8 mouse cellular contexts compared by ENCODE assay signal in the genomic region with DNA sequence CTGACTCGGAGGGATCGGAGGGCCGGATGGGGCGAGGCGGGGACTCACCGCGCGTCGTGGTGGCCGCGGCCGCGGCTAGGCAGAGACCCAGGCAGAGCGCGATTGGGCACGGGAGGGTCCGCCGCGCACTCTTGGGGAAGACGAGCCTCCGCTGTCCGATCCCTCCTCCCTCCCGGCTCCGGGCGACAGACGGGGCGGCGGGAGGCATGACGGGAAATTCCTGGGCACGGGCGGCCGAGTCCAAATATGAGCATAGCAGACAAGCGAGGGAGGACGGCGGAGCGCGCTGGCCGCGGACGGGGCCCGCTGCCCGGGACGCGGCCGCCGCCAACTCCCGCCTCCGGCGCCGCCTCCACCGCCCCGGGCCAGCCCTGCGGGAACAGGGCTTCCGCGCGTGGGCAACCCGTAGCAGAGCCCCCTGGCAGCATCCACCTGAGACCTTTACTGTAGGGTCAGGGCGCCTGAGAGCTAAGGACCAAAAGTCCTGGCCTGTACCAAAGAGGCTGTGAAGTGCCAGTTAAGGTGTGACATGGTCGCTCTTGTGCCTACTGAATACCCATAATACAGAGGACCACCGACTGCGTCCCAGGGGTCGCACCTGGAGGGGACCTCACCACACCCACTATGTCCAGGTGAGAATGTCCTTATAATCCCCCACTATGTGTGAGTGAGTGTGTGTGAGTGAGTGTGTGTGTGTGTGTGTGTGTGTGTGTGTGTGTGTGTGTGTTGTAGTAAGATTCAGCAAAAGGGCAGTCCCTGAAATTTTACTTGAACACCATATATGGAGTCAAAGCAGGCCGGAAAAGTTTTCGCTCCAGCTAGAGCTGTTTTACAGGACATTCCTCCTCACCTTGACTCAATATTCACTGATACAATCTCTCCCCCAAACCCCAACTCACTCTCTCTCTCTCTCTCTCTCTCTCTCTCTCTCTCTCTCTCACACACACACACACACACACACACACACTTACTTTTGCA. TPM values are rescaled to one million over a fixed set of nuclear protein-coding genes. Genes with fewer than 3 reads are reported as not detected.
A peak's percentile ranks its signal among the peaks of the same experiment; 100 is the strongest.
DNase-seq lines count a peak whose midpoint lies in the region; ATAC-seq and TF ChIP-seq lines count a peak whose summit lies in the region.

Msrb3 (minus strand) TSS at position 317 of the 978 bp plus-strand sequence.

- H3K27me3 ChIP-seq in embryonic facial prominence, embryonic 12.5 days, result no peaks in the 10 kb centered on the region
- H3K27me3 ChIP-seq in heart, adult 2 months (ENCODE audit: control insufficient read depth, insufficient read depth, low read length), result no peaks in the 10 kb centered on the region
- no peaks in the 10 kb centered on the region for H3K27me3 ChIP-seq in limb, embryonic 14.5 days (ENCODE audit: control insufficient read depth, insufficient read depth, low read length)
- 0 out of 2 replicates have a peak, but pooled peaks cover 11% of the 10 kb centered on the region for H3K27me3 ChIP-seq in midbrain, embryonic 14.5 days (ENCODE audit: control insufficient read depth, insufficient read depth, low read length)
- H3K27me3 ChIP-seq in stomach, embryonic 16.5 days (ENCODE audit: control insufficient read depth, insufficient read depth, low read length), result no peaks in the 10 kb centered on the region

- no peaks in the 10 kb centered on the region for H3K9me3 ChIP-seq in embryonic facial prominence, embryonic 12.5 days
- no peaks in the 10 kb centered on the region for H3K9me3 ChIP-seq in limb, embryonic 14.5 days (ENCODE audit: control insufficient read depth, low read length)
- no peaks in the 10 kb centered on the region for H3K9me3 ChIP-seq in midbrain, embryonic 14.5 days (ENCODE audit: control insufficient read depth, low read length)
- H3K9me3 ChIP-seq in stomach, embryonic 16.5 days (replicated peaks; ENCODE audit: control insufficient read depth, low read length), result no peaks in the 10 kb centered on the region

- H3K79me2 ChIP-seq in heart, adult 2 months (replicated peaks; ENCODE audit: control insufficient read depth, insufficient read depth, low read length), result no peaks in the 10 kb centered on the region

- peaks cover 21% of the 10 kb centered on the region for H3K4me1 ChIP-seq in embryonic facial prominence, embryonic 12.5 days
- H3K4me1 ChIP-seq in heart, adult 2 months (ENCODE audit: control insufficient read depth, insufficient read depth, low read length), result peaks cover 13% of the 10 kb centered on the region
- H3K4me1 ChIP-seq in limb, embryonic 14.5 days (ENCODE audit: control insufficient read depth, insufficient read depth, low read length), result peaks cover 10% of the 10 kb centered on the region
- peaks cover 4% of the 10 kb centered on the region; the same call in 1 of the 2 replicates for H3K4me1 ChIP-seq in midbrain, embryonic 14.5 days (ENCODE audit: control insufficient read depth, insufficient read depth, low read length)
- H3K4me1 ChIP-seq in stomach, embryonic 16.5 days (ENCODE audit: control insufficient read depth, insufficient read depth, low read length), result peaks cover 12% of the 10 kb centered on the region

- WGBS in embryonic facial prominence, embryonic 12.5 days, result 2% methylated on average over 53 of the region's 64 CpGs
- WGBS in heart, adult 2 months, result under 1% methylated on average over 61 of the region's 64 CpGs
- 2% methylated on average over 38 of the region's 64 CpGs for WGBS in limb, embryonic 14.5 days
- 3% methylated on average over 64 of the region's 64 CpGs for WGBS in midbrain, embryonic 14.5 days
- 2% methylated on average over 63 of the region's 64 CpGs for WGBS in stomach, embryonic 16.5 days

- DNase-seq in thymus, postnatal 14 days, result peak; percentile 12
- DNase-seq in thymus, postnatal 0 days (ENCODE audit: low spot score), result no peak
- DNase-seq in heart, adult 2 months, result peak; percentile 89 to 93
- peak; percentile 81 for DNase-seq in kidney, adult 18-20 months
- peak; percentile 73 for DNase-seq in limb, embryonic 14.5 days (ENCODE audit: low spot score)
- DNase-seq in midbrain, embryonic 14.5 days, result peak; percentile 83

- peak within 1 kb of the TSS; percentile 88 for H3K4me2 ChIP-seq in embryonic facial prominence, embryonic 12.5 days (replicated peaks)
- H3K4me2 ChIP-seq in limb, embryonic 14.5 days (replicated peaks; ENCODE audit: low read depth, low read length, severe bottlenecking), result peak within 1 kb of the TSS; percentile 95
- peak within 1 kb of the TSS; percentile 90 for H3K4me2 ChIP-seq in midbrain, embryonic 14.5 days (ENCODE audit: low read length)
- H3K4me2 ChIP-seq in stomach, embryonic 16.5 days (ENCODE audit: low read depth, low read length), result peak within 1 kb of the TSS; percentile 87

- peak within 1 kb of the TSS; percentile 78 for H3K9ac ChIP-seq in embryonic facial prominence, embryonic 12.5 days
- H3K9ac ChIP-seq in heart, adult 2 months (ENCODE audit: low read depth, low read length), result peak within 1 kb of the TSS; percentile 98
- H3K9ac ChIP-seq in limb, embryonic 14.5 days (ENCODE audit: low read depth, low read length, severe bottlenecking), result peak within 1 kb of the TSS; percentile 78
- H3K9ac ChIP-seq in midbrain, embryonic 14.5 days (replicated peaks; ENCODE audit: low read length), result peak within 1 kb of the TSS; percentile 68
- H3K9ac ChIP-seq in stomach, embryonic 16.5 days (ENCODE audit: low read length), result peak within 1 kb of the TSS; percentile 86

- H3K4me3 ChIP-seq in embryonic facial prominence, embryonic 12.5 days, result peak within 1 kb of the TSS; percentile 74
- peak within 1 kb of the TSS; percentile 60 for H3K4me3 ChIP-seq in heart, adult 2 months
- H3K4me3 ChIP-seq in limb, embryonic 14.5 days (replicated peaks; ENCODE audit: low read length), result peak within 1 kb of the TSS; percentile 74
- peak within 1 kb of the TSS; percentile 55 for H3K4me3 ChIP-seq in midbrain, embryonic 14.5 days (replicated peaks; ENCODE audit: low read depth, low read length)
- peak within 1 kb of the TSS; percentile 70 for H3K4me3 ChIP-seq in stomach, embryonic 16.5 days (replicated peaks; ENCODE audit: low read length)

- H3K27ac ChIP-seq in embryonic facial prominence, embryonic 12.5 days, result peak within 1 kb of the TSS; percentile 17
- peak within 1 kb of the TSS; percentile 91 for H3K27ac ChIP-seq in heart, adult 2 months
- H3K27ac ChIP-seq in limb, embryonic 14.5 days (replicated peaks; ENCODE audit: low read depth, low read length), result peak within 1 kb of the TSS; percentile 68
- H3K27ac ChIP-seq in midbrain, embryonic 14.5 days (replicated peaks; ENCODE audit: low read depth, low read length), result no peak within 1 kb of the TSS
- H3K27ac ChIP-seq in stomach, embryonic 16.5 days (ENCODE audit: low read length), result peak within 1 kb of the TSS; percentile 91

- peak; percentile 73 for ATAC-seq in embryonic facial prominence, embryonic 12.5 days (ENCODE audit: insufficient number of reproducible peaks, insufficient read depth, low FRiP score, low TSS enrichment)
- peak; percentile 76 for ATAC-seq in limb, embryonic 14.5 days (ENCODE audit: low FRiP score, low read depth)
- ATAC-seq in midbrain, embryonic 14.5 days (ENCODE audit: low FRiP score, low TSS enrichment), result peak; percentile 72; the same call in 1 of the 2 replicates
- peak; percentile 84 for ATAC-seq in stomach, embryonic 16.5 days (ENCODE audit: insufficient read depth, low FRiP score)

- no peak for TF ChIP-seq CTCF in heart, adult 2 months (IDR thresholded peaks at IDR 0.05)

- TF ChIP-seq POLR2A in heart, adult 2 months (IDR thresholded peaks at IDR 0.05; ENCODE audit: insufficient read depth, low read depth, low read length), result peak; percentile 82
- 0 out of 2 replicates have a peak, but pooled peaks have one; percentile 23 for TF ChIP-seq POLR2A in limb, embryonic 14.5 days (IDR thresholded peaks at IDR 0.05; ENCODE audit: borderline replicate concordance, extremely low read depth, insufficient read depth, insufficient read length)

- no peaks in the 10 kb centered on the region for H3K36me3 ChIP-seq in embryonic facial prominence, embryonic 12.5 days
- peaks cover 8% of the 10 kb centered on the region for H3K36me3 ChIP-seq in heart, adult 2 months (ENCODE audit: control insufficient read depth, insufficient read depth, low read length)
- no peaks in the 10 kb centered on the region for H3K36me3 ChIP-seq in limb, embryonic 14.5 days (ENCODE audit: control insufficient read depth, insufficient read depth, low read length)
- H3K36me3 ChIP-seq in midbrain, embryonic 14.5 days (ENCODE audit: control insufficient read depth, insufficient read depth, low read length), result no peaks in the 10 kb centered on the region
- H3K36me3 ChIP-seq in stomach, embryonic 16.5 days (ENCODE audit: control insufficient read depth, insufficient read depth, low read length), result no peaks in the 10 kb centered on the region

- TF ChIP-seq EP300 in heart, adult 2 months (IDR thresholded peaks at IDR 0.05; ENCODE audit: insufficient read depth, low read depth, low read length), result no peak

- intact Hi-C loops in heart, adult 2 months (cut with DNase I), result loop anchor here (2.0 to 5.0 kb wide), 2 partner anchors 22 to 78 kb away; partner anchors contain the start of gene Lemd3

RNA-seq across cellular contexts. Expression of gene Msrb3, which starts in this region (rescaled TPM):
- polyA plus RNA-seq in thymus, postnatal 0 days (2015; fragmentation: Nextera tagmentation; extraction: Ambion mirVana), result 2.3 and 3.3 TPM in 2 replicates
- 9.2 and 10.3 TPM in 2 replicates for polyA plus RNA-seq in embryonic facial prominence, embryonic 12.5 days (2016; fragmentation: Nextera tagmentation; extraction: Ambion mirVana)
- 10 to 100 TPM; 88.7 to 92.5 TPM for total RNA-seq in heart, adult 2 months (2021)
- 53.5 and 86.5 TPM in 2 replicates for polyA plus RNA-seq in heart, adult 2 months (2012; rRNA removed)
- 28.2 and 28.8 TPM in 2 replicates for polyA plus RNA-seq in limb, embryonic 14.5 days (2012; rRNA removed)
- polyA plus RNA-seq in limb, embryonic 14.5 days (2014; fragmentation: Nextera tagmentation; extraction: Ambion mirVana), result 13.9 and 17.3 TPM in 2 replicates
- polyA plus RNA-seq in midbrain, embryonic 14.5 days (2014; fragmentation: Nextera tagmentation; extraction: Ambion mirVana), result 0.55 and 1.2 TPM in 2 replicates
- 22.6 and 29.6 TPM in 2 replicates for polyA plus RNA-seq in stomach, embryonic 16.5 days (2015; fragmentation: Nextera tagmentation; extraction: Ambion mirVana)
